Mouse (Mus musculus) cerebellum, postnatal 14 days (tissue): ENCODE data around the gene Bicd2.

Source experiments
- DNase-seq, 2 experiments: peaks; one replicate each; pipeline ENCODE4 v3.0.0; 2021; ENCODE audit warnings: mixed read lengths in 2 of 2

Gene Bicd2

DNA sequence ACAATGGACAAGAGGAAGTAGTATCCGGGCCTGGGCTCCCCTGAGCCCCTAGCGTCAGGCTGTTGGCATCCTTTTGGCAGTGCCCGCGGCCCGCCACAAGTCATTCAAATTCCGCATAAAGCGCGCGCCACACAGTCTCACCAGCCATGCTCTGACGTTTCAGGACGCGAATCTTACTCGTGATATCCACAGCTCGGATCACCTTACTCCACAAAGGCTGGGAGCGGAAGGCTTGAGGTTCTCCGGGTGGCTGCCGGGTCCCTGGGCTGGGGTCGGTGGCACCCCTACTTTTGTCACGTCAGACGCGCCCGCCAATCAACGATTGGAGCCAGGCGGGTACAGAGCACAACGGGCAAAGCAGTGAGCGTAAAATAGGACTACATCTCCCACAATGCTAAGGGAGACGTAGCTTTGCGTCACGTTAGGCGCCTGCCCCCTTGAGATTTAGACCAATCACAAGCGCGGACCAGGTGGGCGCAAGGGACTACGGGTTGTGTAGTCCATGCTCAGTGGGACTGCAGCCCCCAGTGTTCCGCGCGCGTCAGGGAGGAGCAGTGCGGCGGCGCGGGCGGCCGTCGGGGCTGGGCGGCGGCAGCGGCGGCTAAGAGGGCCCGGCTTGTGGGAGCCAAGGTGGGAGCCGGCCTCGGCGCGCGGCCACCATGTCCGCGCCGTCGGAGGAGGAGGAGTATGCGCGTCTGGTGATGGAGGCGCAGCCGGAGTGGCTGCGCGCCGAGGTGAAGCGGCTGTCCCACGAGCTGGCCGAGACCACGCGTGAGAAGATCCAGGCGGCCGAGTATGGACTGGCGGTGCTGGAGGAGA is at the start of gene Bicd2:
Bicd2 (plus strand) TSS at position 574 of the 819 bp plus-strand sequence.
- DNase-seq, result peak; percentile 96

DNA sequence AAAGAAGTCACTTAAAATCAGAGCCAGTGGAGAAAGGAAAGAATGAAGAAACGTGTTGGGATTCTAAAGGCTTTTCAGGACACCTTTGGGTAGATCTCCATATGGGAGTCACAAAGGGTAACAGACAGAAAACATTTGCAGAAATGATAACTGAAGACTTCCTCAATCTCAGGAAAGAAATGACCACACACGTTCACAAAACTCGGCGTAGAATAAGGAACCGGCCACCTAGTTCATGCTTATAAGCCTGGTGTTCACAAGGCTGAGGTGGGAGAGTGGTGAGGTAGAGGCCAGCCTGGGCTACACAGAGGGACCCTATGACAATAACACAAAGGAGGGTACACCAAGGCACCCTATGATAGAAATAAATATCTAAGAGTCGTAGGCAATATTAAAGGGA is 49.4 kb upstream of the Bicd2 start:
- DNase-seq, result no peak

DNA sequence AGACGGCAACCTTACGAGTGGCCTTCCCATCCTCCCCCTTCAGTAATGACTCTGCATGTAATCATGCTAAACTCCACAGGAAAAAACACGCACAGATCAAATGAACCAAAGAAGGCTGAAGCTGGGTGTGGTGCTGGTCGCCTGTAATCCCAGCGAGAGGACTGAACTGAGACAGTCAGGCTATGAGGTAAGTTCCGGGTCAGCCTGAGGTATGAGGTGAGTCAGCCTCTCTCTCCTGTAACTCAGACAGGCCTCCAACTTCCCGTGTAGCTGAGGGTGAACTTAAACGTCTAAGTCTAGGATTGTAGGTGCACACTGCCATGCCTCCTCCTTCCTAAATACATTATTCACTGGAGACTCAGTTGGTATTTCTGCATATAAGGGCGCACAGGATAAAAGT is 47.3 kb upstream of the Bicd2 start:
- no peak for DNase-seq

DNA sequence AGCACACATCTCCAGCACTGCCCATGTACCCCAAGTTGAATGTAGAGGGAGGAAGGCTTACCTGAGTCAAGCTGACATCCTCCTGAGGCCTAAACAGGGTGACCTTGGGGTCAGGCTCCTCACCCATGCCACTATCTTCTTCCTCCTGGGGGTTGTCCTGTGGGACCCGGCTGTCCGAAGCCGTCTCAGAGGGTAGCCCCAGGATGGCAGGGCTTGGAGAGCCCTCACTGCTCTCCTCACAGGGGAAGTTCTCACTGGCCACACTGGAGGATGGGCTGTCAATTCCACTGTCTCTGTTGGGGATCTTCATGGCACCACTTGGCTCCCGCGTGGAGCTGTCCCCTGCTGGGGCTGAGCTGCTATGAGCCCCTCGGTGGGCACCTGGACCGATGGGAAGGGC is 45.1 kb upstream of the Bicd2 start:
- no peak for DNase-seq

DNA sequence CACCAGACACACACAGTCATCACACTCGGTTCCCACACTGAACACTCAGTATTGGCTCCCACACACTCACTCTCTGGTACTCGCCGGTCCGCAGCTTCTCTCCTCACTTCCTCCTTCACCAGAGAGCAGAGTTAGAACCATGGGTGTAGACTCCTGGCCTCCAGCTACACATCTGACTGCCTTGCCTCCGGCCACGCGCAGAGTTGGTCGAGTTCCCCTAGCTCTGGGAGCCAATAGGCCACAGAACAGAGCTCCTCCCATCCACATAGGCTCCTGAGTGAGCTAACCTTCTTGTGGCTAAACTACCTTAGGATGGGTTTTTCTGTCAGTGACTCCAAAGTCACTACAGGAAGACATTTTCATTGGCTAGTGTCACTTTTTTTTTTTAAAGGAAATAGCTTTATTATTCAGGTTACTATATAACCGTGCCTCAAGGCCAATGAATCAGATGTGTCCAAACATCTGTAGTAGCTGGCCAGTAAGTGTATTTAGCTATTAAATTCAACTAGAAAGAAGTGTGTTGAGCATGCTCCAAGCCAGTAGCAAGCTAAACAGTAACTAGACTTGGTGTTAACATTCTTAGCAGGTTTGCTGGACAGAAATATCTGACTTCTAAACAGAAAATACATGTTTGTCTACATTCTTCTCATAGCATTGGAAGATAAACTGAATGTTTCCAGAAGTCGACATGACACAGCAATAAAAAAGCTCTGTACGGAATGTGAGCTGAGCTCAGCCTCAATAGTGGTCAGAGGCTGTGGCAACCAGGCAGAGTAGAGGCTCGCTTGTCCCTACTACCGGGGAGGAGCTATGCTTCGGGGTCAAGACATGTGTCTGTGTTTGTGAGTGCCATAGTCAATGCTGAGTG is 42.6 kb upstream of the Bicd2 start:
- DNase-seq, result no peak

DNA sequence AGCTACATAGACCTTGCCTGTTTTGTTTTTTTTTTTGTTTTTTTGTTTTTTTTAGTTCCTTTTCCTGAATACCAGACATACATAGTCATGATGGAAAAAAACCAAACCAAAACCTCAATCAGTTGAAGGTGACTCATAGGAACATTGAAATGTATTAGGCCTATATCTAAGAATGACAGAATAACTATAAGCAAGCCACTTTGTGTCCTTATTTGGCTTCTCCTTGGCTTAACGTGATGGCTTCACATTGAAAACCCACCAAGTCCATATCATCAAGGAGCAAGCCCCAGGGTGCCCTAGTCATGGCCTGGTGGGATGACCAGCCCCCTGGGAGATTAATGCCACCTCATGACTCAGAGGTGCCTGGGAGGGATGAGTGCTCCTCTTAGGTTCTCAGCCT is 40.6 kb upstream of the Bicd2 start:
- no peak for DNase-seq

DNA sequence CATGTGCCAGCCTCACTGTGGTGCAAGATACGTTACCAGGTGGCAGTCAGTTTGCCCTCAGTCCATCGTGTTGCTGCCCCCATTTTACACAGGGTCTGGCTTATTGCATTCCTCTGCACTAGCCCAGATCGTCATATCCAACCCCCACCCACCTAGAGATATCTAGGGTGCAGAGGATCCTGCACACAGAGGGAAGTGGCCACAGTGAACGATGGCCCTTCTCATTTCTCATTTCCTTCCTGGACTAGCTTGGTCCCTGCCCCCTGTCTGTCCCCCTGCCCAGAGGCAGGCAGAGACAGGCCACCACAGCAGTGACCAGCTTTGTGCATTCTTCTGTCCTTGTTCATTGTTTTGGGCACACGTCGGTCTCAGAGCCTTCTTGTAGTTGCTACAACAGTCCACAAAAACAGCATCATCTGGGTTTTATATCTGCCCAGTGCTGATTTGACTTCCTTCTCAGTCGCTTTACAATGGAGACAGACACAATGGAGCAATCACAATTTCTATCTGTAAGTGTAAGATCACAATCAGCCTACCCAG is 34.5 kb upstream of the Bicd2 start:
- no peak for DNase-seq

DNA sequence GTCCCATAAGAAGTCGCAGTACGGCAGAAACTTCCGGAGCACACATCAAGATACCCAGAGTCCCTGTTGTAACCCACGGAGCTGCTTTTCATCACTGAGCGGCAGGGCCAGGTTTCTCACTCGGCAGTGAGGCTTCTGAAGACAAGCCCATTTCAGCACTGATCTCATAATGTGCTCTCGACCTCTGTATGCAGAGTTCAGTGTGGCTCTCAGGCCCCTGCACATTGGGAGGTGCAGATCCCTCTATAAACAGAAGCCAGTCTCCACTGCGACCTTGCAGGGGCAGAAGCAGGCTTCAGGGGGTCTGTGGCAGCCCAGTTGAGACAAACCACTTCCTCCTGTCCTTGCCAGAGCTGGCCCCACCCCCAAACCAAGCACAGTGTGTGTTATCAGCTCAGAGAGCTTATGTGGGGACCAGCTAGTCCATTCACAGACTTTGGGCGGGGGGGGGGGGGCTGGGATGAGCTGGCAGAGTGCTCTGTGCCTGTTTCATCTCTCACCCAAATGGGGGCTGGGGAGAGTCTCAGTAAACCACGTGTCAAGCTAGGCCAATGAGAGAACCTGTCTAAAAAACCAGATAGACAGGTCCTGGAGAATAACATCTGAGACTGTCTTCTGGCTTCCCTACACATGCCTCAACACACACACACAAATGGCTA is 33.9 kb upstream of the Bicd2 start:
- no peak for DNase-seq

DNA sequence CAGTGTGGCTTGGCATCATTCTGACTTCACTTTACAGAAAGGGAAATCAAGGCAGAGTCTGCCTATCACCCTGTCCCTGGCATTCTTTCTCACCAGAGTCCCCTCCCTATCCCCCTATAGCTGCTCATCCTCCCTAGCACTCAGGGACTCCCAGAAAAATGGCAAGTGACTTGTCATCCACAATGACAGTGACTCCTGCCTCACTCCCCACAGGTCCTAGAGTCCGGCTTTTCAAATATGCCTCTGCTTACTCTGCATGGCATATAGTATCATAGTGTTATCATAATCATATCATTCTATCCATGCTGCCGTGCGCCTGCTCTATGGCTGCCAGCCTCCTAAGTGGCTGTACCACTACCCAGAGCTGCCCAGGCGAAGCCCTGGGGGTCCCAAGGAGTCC is 33.2 kb upstream of the Bicd2 start:
- no peak for DNase-seq

DNA sequence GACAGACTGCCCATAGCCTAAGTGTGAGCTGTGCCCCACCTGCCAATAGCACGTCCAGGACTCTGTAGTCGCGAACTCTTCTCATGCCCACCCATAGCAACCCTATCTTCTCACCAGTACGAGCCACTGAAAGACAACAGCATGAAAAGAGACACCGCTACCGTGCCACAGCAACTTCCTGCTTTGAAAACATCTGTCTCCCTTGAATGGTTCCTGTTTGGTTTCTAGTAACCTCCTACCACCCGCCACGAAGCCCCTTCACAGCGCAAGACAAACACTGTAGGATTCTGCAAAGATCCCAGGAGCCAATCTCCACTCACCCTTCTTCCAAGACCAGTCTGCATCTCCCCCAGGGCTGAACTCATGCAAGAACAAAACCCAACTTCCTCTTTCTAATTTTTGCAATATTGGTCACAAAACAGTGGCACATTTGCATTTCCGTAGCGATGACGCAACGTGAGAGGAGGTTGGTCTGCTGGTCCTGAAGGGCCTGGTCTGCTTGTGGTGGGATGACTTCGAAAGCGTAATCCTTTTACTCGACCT is 32.5 kb upstream of the Bicd2 start:
- no peak for DNase-seq

DNA sequence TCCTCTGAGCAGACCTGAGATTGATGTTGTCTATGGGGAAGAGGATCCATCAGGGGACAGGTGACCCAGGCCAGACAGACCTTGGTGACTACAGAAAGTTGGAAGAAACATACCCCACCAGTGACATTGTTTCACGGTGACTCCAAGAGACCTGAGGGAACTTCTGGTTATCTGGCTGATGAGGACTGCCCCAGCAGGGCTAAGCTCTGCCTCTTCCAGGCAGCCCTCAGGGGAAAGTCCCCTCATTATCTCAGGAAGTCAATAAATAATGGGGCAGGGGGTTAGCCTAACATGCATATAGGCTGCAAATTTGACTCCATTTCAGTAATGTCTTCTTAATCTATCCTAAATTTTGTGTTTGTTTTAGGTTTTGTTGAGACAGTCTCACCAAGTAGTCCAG is 31.9 kb upstream of the Bicd2 start:
- DNase-seq, result no peak

DNA sequence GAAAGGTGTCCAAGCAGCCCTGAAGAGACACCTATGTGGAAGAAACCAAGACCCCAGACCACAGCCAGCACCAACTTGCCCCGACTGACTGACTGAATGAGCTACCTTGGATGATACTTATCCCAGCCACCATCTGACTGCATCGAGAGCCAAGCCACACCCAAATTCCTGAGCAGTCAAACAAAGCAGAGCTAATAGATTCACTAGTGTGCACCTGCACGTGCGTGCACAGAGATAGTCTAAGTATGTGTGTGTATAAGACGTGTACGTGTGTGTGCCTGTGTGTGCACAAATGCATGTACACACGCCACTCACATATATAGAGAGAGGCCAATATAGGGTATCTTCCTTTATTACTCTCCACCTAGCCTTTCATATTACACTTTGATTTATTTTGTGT is 29.7 kb upstream of the Bicd2 start:
- DNase-seq, result no peak

DNA sequence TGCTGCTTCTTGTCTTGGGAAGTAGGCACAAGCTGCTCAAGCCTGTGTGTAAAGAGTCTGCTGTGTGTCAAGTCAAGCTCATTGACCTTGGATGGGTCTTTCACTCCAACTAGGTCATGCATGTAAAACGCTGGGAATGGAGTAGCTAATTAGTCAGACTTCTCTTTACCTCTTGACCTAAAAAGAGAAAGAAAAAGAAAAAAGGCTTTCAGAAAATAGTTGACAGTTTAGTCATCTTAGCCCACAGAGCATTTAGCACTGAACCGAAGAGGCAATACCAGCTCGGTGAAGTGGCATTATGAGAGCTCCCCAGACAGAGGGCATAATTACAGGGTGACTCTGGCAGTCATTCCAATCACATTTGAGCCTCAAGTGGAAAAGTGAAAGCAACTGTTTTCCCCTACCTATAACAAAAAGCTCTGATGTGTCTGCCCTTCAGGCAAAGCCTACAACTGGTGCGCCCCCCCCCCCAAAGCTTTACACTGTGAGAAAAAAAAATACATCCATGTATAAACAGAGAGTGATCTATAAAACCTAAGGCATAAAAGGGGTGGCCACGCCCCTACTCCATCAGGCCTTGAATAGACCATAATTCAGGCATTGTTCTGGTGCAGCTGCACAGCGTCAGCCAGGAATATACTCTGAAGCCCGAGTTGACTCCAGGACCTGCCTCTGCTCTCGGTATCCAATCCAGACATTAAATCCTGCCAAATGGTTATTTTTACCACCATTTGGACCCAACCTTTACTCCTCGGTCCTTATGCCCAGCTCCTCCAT is 24.8 kb upstream of the Bicd2 start:
- no peak for DNase-seq

DNA sequence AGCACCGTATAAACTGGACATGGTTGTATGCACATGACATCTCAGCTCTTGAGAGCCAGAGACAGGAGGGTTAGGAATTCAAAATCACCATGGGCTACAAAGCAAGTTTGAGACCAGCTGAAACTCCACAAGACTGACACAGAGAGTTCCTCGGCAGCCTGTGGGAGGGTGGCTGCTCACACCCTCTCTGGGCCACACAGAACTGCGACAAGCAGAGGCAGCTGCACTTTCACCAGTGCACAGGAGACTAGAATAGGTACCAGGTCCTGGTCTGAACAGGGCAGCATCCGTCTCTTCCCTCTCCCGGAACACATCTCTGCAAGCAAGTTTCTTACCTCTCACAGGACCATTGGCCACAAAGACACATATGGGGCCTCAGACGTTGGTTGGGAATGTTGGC is 23.9 kb upstream of the Bicd2 start:
- DNase-seq, result no peak

DNA sequence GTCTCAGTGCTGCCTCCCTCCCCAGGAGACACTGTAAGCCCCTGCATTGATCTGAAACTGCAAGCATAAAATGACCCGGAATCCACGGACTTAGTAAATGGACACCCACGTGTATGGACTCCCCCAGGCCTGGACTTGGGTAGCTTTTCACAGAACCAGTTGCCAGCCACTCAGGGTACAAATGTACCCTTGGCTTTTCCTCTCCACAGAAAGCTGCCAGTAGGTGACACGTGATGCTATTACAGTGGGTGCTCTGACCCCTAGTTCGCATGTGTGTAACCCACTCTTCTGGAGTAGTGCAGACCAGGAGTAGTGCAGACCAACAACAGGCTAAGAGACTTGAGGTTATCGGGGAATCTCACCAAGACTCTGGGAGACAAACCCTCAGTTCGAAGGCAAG is 23.5 kb upstream of the Bicd2 start:
- no peak for DNase-seq

DNA sequence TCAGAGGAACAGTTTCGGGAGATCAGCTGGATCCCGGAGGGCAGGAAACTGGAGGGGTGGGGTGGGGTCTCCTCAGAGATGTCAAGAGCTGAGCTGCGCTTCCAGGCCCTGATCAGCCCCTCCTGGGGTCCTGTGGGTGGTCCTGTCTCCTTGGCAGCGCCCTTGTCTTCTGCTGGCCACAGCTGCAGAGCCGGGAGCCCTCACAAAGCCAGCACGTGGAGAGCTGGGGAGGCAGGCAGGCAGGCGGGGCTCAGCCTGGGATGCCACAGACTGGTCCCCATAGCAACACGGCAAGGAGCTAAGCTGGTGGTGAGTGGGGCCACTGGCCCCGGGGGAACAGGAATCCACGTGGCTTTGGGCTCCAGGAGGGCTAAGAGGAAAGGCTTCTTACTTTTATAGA is 21.3 kb upstream of the Bicd2 start, which contains the start of gene Fgd3:
Fgd3 (minus strand) TSS at position 272 of the 400 bp plus-strand sequence.
- DNase-seq, result peak; percentile 35 to 45

DNA sequence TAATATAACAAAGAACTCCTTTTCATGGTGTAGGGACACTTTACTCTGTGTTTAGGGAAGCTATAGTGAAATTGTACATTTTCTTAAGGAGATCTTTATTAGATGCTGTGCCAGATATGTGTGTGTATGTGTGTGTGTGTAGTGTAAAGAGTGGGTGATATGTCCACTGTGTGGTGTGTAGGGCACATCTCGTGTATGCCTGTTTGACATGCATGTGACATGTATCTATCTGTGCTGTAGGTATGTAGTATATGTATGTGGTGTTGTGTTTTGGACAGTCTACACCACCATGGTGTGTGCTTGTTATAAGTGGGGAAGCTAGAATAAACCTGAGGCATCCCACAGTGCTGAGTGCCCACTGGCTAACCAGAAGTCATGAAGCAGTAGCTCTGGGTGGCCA is 20.9 kb upstream of the Bicd2 start:
- DNase-seq, result no peak

DNA sequence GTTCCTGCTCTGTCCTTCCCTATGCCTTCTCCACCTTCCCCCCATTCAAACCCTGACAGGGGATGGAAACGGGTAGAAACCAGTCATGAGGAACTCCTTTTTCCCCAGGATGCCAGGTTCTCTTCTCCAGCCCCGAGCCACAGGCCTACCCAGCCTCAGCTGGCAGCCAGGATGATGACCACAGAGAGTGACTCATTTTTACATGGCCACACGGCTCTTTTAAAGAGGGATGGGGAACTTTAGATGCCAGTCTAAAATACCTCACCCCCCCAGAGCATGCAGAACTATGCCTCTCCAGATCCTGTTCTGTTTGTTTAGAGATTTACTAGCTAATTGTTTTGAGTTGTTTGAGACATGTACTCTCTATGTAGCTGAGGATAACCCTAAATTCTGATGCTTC is 19.9 kb upstream of the Bicd2 start:
- DNase-seq, result no peak

DNA sequence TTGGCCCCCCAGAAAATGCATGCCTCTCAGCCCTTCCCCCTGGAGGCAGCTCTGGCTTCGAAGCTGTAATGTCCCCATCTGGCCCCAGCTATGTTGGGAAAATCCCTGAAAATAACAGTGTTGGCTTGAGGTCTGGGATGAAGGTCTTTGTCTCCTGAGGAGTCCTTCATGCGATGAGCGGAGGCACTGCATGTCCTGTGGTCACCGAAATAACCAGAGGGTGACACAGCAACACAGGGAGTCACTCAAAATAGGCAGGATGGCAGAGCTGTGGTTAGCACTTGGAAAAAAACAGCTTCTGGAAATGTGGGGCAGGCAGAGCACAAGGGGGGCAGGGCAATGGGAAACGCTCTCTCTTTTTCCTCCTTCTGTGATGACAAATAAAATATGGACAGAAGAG is 19.2 kb upstream of the Bicd2 start:
- DNase-seq, result no peak

DNA sequence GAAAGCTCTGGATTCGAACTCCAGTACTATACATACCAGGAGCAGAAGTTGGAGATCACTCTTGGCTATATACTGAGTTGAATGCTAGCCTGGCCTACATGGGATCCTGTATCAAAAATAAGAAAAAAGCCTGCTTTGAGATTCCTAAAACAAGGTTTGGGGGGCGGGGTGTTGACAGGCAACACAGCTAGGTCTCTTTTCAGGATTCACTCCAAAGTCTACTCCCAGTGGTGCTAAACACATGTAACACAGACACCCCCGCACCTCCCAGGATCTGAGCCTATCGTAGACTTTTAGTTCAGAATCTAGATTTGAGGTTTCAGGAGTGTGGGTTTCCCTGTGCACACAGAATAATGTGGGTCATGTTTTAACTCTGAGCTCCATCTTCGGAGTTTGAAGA is 18.6 kb upstream of the Bicd2 start:
- no peak for DNase-seq

DNA sequence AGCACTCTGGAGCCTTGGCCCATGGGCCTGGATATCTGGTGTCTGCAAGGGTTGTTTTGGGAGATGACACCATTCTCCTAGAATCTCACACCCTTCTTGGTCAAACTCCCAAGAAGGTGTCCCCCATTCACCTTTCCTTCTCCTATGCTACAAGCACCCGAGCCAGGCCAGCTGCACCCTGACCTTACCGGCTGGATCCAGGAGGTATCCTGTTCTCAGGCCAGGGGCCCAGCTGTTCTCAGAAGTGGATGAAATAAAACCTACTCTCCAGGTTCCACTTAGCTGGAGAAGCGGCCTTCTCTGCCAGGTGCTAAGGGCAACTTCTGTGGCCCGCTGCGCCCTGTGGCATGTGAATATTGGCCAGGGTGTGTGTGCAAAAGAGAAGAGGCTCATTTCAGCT is 16.5 kb upstream of the Bicd2 start:
- DNase-seq, result no peak
